Mouse (Mus musculus) adrenal gland, adult 2 months (tissue): ENCODE measurements around the gene Sephs2. TPM values are rescaled to one million over a fixed set of nuclear protein-coding genes. Genes with fewer than 3 reads are reported as not detected.

Experiments
- DNase-seq: peaks from one replicate; pipeline ENCODE4 v3.0.0; 2021
- long read RNA-seq: library from polyadenylated mRNA; stranded (forward); transcript quantifications from one replicate; pipeline ENCODE4 v2.0.0, GENCODE M21; 2021
- polyA plus RNA-seq: library from polyadenylated mRNA; depleted of rRNA; stranded (reverse); fragments of >200 nt; gene quantifications from 2 replicates; pipeline ENCODE4 v1.2.3, GENCODE M21; 2012; rRNA removed
- total RNA-seq, 2 experiments: library from RNA; stranded (reverse); gene quantifications; 2 replicates each; pipeline ENCODE4 v1.2.3; 2021

Gene Sephs2
- 100 to 1,000 TPM in 1 of 2 experiments, 10 to 100 TPM in 1; 90.0 to 118 TPM for total RNA-seq
- 41.8 and 46.5 TPM in 2 replicates for polyA plus RNA-seq
- long read RNA-seq, transcript Sephs2-201 (1 exons, 2,177 nt): major isoform, 321 of 321 reads
- long read RNA-seq, partial matches to known transcripts: 0 of 321 reads
- long read RNA-seq, other reads (novel, unspliced or antisense): 0 of 321 reads

DNA sequence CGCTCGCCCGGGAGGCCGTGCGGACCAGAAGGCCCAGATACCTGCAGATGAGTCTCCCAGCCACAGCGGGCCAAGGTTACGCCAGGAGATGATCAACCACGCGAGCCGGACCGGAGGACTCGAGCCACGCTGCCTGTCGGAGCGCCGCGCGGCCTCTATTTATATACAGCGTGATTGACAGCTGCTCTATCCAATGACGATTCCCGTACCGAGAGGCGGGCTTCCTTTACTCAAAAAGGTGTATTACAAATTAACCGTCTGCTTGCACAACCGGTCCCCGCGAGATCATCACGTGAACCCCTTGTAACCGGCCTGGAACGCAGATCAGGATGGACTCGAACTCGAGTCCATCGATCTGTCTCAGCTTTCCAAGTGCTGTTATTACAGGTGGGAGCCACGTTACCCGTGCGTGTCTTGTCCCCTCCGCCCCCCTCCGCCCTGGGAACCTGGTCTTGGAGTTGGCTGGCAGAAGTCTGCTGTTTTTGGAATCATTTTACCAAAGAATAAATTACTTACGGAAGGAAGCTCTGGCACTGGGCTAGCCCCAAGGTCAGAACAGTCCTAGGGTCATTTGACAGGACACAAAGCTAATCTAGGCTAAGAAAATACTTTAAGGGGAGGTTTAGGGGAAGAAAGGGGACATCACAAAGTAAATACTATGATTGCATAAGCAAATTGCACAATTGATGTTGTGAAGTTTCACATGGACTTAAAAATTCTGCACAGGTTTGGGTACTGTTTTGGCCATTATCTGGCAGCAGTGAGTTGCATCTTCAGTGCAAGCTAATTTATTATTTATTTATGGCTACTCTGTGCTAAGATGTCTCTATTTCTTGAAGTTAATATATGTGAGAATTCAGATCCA is at the start of gene Sephs2:
TSS of gene Sephs2 (minus strand) at position 131 of the 865 bp plus-strand sequence.
- DNase-seq: peak; percentile 96

GRCm38 (mm10) chr7:127322085-127322484 is 48.2 kb upstream of the Sephs2 start:
- DNase-seq: no peak

GRCm38 (mm10) chr7:127321106-127321505 is 47.3 kb upstream of the Sephs2 start:
- no peak for DNase-seq

GRCm38 (mm10) chr7:127313912-127314311 is 40.1 kb upstream of the Sephs2 start:
- no peak for DNase-seq

GRCm38 (mm10) chr7:127309951-127310350 is 36.1 kb upstream of the Sephs2 start:
- no peak for DNase-seq

GRCm38 (mm10) chr7:127308887-127309286 is 35.0 kb upstream of the Sephs2 start:
- peak; percentile 32 for DNase-seq

- no peak for DNase-seq
Measured at GRCm38 (mm10) chr7:127308431-127308830, 34.6 kb upstream of the Sephs2 start.

- DNase-seq: no peak
Measured at GRCm38 (mm10) chr7:127297586-127298193, 23.8 kb upstream of the Sephs2 start.

GRCm38 (mm10) chr7:127296786-127297555 is 23.1 kb upstream of the Sephs2 start:
- no peak for DNase-seq

DNA sequence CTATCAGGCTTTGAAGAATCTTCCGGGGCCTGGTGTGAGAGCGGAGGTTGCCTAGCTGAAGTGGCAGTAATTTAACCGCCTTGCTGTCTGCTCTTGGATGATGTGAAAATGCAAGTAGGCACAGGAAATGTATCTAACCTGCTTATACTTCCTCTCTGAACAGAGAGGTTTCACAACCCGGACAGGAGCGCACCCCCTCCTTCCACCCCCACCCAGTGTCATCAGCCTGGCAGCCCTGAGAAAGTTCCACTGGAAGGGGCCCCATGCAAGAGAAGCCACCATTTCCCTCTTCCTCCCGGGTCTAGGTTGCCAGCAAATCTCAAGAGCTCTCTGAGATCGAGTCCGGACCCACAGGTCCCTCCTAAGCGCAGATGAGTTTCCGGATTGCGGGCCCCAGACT is 22.2 kb upstream of the Sephs2 start, which contains the start of gene Itgal:
TSS of gene Itgal (plus strand) at position 163 of the 400 bp plus-strand sequence.
- DNase-seq: no peak

DNA sequence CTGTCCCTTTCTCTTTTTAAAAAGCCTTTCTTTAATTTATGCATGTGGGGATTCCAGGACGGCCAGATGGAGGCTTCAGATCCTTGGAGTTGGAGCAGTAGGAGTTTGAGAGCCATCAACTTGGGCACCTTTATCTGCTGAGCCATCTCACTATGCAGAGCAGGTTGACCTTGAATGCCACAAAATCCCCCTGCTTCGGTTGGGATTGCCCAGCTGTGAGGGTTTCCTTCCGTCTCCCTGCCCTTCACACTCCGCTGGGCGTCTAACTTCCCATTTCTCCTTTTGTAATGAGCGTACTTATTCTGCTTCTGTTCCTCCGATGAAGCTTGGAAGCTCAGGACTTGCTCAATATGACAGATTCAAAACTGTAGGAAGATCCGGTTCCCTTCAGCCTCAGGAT is 16.3 kb upstream of the Sephs2 start:
- no peak for DNase-seq

DNA sequence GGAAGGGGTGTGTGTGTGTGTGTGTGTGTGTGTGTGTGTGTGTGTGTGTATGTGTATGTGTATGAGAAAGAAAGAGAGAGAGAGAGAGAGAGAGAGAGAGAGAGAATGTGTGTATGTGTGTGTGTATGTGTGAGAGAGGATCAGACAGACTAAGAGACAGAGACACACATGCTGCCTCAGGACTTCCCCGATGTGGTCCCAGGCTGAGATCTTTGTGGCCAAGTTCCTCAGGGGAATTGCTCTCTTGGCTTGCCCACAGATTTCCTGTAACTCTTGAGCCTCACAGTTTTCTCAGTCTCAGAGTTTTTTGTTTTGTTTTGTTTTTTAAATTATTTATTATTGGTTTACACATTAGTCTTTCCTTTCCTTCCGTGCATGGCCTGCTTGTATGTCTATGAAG is 15.5 kb upstream of the Sephs2 start:
- no peak for DNase-seq

DNA sequence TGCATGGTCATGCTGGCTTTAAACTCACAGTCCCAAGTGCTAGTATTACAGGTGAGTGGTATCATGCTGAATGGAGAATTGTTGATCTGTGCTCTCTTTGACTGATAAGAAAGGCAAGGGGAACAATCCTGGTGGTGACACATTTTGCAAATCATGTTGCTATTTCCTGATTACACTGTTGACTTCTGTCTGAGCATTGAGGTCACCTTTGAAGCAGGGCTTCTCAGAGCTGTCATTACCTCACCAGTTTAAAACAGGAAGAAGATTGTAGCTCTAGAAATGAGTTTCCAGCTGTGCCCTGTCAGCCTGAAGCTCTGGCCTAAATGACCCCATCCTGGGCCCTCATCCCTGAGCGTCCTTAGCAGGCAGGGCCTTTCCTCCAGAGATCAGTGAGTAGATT is 14.1 kb upstream of the Sephs2 start:
- no peak for DNase-seq

DNA sequence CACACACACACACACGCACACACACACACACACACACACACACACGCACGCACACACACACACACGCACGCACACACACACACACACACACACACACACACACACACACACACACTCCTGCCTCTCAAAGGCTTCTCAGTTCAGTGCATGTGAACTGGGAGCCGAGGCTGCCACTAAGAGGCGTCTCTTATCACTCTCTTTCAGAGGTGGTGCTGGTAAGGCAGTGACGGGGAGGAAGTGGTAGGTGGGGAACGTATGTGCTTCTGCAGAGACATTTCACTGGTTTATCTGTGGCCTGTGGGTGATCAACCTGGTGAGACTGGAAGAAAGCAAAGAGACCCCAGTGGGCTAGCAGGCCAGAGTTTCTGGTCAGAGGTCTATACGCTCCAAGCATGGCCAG is 11.3 kb upstream of the Sephs2 start:
- DNase-seq: no peak

GRCm38 (mm10) chr7:127282190-127282589 is 8.3 kb upstream of the Sephs2 start:
- no peak for DNase-seq

- no peak for DNase-seq
Measured at GRCm38 (mm10) chr7:127281114-127281513, 7.3 kb upstream of the Sephs2 start.

- DNase-seq: no peak
Measured at GRCm38 (mm10) chr7:127280092-127280491, 6.2 kb upstream of the Sephs2 start.

- DNase-seq: peak; percentile 57
Measured at GRCm38 (mm10) chr7:127278311-127278710, 4.5 kb upstream of the Sephs2 start.

DNA sequence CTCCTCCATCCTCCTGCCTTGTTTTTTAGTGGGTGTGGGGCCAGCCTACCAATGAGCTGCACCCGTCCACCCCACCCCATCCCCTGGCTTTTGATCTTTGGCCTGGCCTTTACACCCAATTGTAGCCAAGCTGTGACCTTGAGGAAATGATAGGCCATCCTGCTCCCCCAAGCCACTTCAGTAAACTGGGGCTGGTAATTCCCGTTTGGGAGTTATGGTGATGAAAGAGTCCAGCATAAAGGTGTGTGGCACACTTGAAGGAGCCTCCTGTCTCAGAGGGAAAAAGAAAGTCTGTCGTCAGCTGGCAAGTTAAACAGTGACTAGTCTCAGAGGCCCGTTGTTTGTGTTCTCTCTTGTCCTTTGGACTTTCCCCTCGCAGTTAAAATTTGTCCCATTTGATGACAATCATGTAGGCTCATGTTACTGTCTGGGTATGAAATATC is 2.7 kb upstream of the Sephs2 start:
- no peak for DNase-seq

GRCm38 (mm10) chr7:127273118-127273923 is 534 bp downstream of the Sephs2 start:
- peak; percentile 72 for DNase-seq

- DNase-seq: peak; percentile 33
Measured at GRCm38 (mm10) chr7:127272566-127272965, 1.3 kb downstream of the Sephs2 start.
